Mouse (Mus musculus): ENCODE data around the gene Midn.

- TF ChIP-seq POLR2A (IDR thresholded peaks at IDR 0.05; ENCODE audit: low read depth, low read length), result no peak; the same call in 1 of the 2 replicates
- TF ChIP-seq CTCF (IDR thresholded peaks at IDR 0.05; ENCODE audit: extremely low read depth, insufficient read length, insufficient replicate concordance, low read depth, low read length), result no peak
Measured at GRCm38 (mm10) chr10:80158307-80158986, 10.4 kb downstream of the Midn start.
